Mouse (Mus musculus) heart, embryonic 11.5 days (tissue): ENCODE measurements around the gene Slc10a7. TPM values are rescaled to one million over a fixed set of nuclear protein-coding genes. Genes with fewer than 3 reads are reported as not detected.
"Not testable (repeated sequence)": the region's sequence is repeated elsewhere in the genome, so short reads cannot be mapped to it uniquely, and the experiment has no call there.

Source experiments
- ATAC-seq: fragments of 200-750 bp; cut with Nextera tagmentation; replicated peaks from 2 replicates; pipeline ENCODE4 v1.8.0; 2017; ENCODE audit warnings: moderate library complexity; ENCODE audit not compliant: insufficient number of reproducible peaks, low FRiP score, low TSS enrichment
- H3K27ac ChIP-seq: fragments of 300-500 bp; sonication (generic); 2 replicates; pipeline ENCODE4 v1.5.1; 2014; ENCODE audit warnings: mild to moderate bottlenecking, low read depth, low read length
- H3K27me3 ChIP-seq: fragments of 300-500 bp; sonication (generic); 2 replicates; pipeline ENCODE4 v1.6.1; 2014; ENCODE audit warnings: mild to moderate bottlenecking, low read length, mixed read lengths; ENCODE audit not compliant: control insufficient read depth, insufficient read depth
- H3K36me3 ChIP-seq: fragments of 300-500 bp; sonication (generic); 2 replicates; pipeline ENCODE4 v1.6.1; 2014; ENCODE audit warnings: mild to moderate bottlenecking, low read length, moderate library complexity, mixed read lengths; ENCODE audit not compliant: control insufficient read depth, insufficient read depth
- H3K4me1 ChIP-seq: fragments of 300-500 bp; sonication (generic); 2 replicates; pipeline ENCODE4 v1.6.1; 2014; ENCODE audit warnings: low read length; ENCODE audit not compliant: control insufficient read depth, insufficient read depth
- H3K4me2 ChIP-seq: fragments of 300-500 bp; sonication (generic); 2 replicates; pipeline ENCODE4 v1.6.1; 2014; ENCODE audit warnings: mild to moderate bottlenecking, moderate library complexity
- H3K4me3 ChIP-seq: fragments of 300-500 bp; sonication (generic); 2 replicates; pipeline ENCODE4 v1.5.1; 2014; ENCODE audit warnings: low read depth, low read length
- H3K9ac ChIP-seq: fragments of 300-500 bp; sonication (generic); 2 replicates; pipeline ENCODE4 v1.6.1; 2014; ENCODE audit warnings: mild to moderate bottlenecking, low read depth, low read length, moderate library complexity
- H3K9me3 ChIP-seq: fragments of 300-500 bp; sonication (generic); replicated peaks from 2 replicates; pipeline ENCODE4 v1.6.1; 2016; ENCODE audit warnings: low read length; ENCODE audit not compliant: control insufficient read depth
- WGBS: fragments of 180-500 bp; shearing (Covaris S2); extraction: QIAGEN DNeasy Blood & Tissue Kit; methylation state at CpG from one replicate; pipeline ENCODE4 v1.1.7; 2014; ENCODE audit not compliant: insufficient replicate concordance; 5-methylcytosine and 5-hydroxymethylcytosine counted together
- polyA plus RNA-seq: library from polyadenylated mRNA; unstranded; fragments of >200 nt; fragmentation: Nextera tagmentation; extraction: Ambion mirVana; gene quantifications from 2 replicates; pipeline ENCODE4 v1.2.1, GENCODE M21; 2014

Gene Slc10a7
- polyA plus RNA-seq, 1 experiment from 2014 or later: 8.9 TPM

DNA sequence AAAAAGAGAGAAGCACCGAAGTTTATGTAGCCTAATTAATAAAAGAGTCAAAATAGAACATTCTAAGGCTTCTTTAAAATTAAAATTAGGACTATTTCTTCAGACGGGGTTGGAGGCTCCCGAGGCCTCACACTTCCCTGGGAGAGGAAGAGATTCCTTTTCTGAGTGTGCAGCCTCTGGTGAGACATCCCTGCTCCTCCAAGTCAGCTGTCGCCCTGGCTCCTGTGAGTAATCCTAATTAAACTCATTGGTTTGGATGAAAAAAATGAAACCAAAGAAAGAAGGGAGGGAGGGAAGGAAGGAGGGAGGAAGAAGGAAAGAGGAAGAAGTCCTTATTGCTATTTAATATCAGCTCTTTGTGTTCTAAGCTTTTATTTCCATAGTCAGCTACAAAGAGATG lies 205.7 kb downstream of the Slc10a7 start:
- ATAC-seq: no peak
- 70% methylated on average over 4 of the region's 4 CpGs for WGBS
- H3K9ac ChIP-seq: no peak overlapping the region
- H3K27me3 ChIP-seq: no peaks in the 10 kb centered on the region
- no peak overlapping the region for H3K27ac ChIP-seq
- H3K9me3 ChIP-seq: peaks cover 3% of the 10 kb centered on the region; the same call in 1 of the 2 replicates
- H3K4me3 ChIP-seq: no peak overlapping the region
- no peak overlapping the region for H3K4me2 ChIP-seq
- H3K36me3 ChIP-seq: no peaks in the 10 kb centered on the region
- H3K4me1 ChIP-seq: peaks cover 10% of the 10 kb centered on the region

DNA sequence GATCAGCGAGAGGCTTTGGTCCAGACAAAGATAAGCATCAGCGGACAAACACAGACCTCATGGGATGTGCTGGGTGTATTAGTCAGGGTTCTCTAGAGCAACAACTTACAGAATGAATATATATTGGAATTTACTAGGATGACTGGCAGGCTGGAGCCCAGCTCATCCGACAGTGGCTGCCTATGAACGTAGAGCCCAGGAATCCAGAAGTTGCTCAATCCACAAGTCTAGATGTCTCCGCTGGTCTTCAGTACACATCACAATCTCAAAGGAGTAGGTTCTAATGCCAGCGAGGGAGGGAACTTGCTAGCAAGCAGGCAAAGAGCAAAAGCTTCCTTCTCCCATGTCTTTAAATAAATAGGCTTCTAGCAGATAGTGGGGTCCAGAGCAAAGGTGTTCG lies 207.4 kb downstream of the Slc10a7 start:
- no peak overlapping the region for H3K4me2 ChIP-seq
- WGBS: 84% methylated on average over 7 of the region's 7 CpGs

DNA sequence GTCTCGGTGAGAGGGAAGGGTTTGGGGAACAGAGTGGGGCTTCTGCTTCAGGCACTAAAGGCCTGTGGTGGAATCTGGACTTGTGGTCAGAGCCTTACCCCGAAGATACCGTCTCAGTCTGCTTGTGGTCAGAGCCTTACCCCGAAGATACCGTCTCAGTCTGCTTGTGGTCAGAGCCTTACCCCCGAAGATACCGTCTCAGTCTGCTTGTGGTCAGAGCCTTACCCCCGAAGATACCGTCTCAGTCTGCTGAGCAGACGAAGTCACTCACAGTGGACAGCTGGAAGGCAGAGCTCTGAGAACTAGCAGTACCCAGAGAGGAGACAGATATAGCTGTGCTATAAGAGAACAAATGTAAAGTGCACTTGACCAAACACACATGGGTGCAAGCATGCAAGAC lies 208.0 kb downstream of the Slc10a7 start:
- 72% methylated on average over 10 of the region's 10 CpGs for WGBS
- not testable (repeated sequence) for H3K27ac ChIP-seq, H3K27me3 ChIP-seq, ATAC-seq, H3K36me3 ChIP-seq, H3K9me3 ChIP-seq, H3K4me2 ChIP-seq, H3K4me3 ChIP-seq, H3K9ac ChIP-seq
- H3K4me1 ChIP-seq: peaks cover 32% of the 10 kb centered on the region

More for the DNA sequence above, 207.4 kb downstream of the Slc10a7 start:
- Histone ChIP-seq H3K4me1 (peaks cover 25% of the 10 kb centered on the region), H3K27me3 (no peaks in the 10 kb centered on the region), H3K9ac (no peak overlapping the region), H3K27ac (no peak overlapping the region), H3K36me3 (no peaks in the 10 kb centered on the region), H3K4me3 (no peak overlapping the region), H3K9me3 (peaks cover 3% of the 10 kb centered on the region; the same call in 1 of the 2 replicates)
- ATAC-seq: no peak

DNA sequence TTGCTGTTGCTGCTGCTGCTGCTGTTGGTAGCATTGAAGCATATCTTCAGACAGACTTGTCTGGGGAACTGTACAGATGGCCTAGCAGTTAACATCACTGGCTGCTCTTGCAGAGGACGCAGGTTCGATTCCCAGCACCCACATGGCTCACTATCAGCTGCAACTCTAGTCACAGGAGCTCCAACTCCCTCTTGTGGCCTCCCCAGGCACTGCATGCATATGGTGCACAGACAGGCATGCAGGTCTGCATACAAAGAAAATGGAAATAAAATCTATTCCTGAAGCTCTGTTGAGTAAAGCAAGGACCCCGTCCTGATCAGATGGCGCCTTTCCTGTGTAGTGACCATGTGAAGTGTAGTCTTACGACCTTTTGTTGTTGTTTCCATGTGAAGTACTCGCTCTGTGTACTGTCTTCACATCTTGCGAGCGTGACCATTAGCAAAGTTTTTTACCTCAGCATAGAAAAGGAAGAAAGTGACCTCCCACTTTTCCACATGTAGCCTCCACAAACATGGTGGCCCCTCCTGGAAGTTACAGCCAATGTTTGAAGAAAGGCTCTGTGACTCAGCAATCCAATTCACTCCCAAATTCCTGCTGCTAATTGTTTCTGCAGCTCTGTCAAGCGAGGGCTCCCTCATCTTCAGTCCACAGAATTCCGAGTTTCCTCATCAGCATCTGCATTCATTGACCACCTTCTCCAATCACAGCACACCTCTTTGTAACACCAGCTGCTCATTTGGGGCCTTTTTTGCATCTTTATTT lies 210.3 kb downstream of the Slc10a7 start:
- Histone ChIP-seq H3K9ac (no peak overlapping the region), H3K4me2 (no peak overlapping the region), H3K4me1 (peaks cover 24% of the 10 kb centered on the region), H3K9me3 (peaks cover 3% of the 10 kb centered on the region; the same call in 1 of the 2 replicates), H3K27me3 (no peaks in the 10 kb centered on the region), H3K27ac (0 out of 2 replicates have a peak overlapping the region, but pooled peaks have one; percentile 51), H3K4me3 (no peak overlapping the region), H3K36me3 (no peaks in the 10 kb centered on the region)
- ATAC-seq: no peak
- WGBS: 78% methylated on average over 10 of the region's 10 CpGs

DNA sequence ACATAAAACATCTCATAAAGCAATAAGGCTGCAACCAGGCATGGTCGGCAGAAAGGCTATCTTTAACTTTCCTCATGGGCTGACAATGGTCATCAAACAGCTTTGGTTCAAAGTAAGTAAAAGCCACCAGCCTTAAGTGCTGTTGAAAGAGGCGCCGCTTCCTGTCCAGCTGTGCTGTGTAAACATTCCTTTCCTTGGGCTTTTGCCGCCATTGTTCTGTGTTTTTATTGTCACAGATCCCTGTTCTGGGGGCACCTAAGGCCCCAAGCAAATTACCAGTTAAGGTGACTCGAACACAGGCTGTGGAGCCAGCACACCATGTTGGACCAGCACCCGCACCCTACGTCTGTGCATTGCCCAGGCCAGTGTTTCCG lies 210.9 kb downstream of the Slc10a7 start:
- Histone ChIP-seq H3K9ac (no peak overlapping the region), H3K4me3 (no peak overlapping the region), H3K4me2 (no peak overlapping the region), H3K36me3 (no peaks in the 10 kb centered on the region), H3K4me1 (peaks cover 23% of the 10 kb centered on the region), H3K27me3 (no peaks in the 10 kb centered on the region), H3K27ac (peak overlapping the region; percentile 58), H3K9me3 (peaks cover 3% of the 10 kb centered on the region; the same call in 1 of the 2 replicates)
- ATAC-seq: no peak
- WGBS: 55% methylated on average over 8 of the region's 8 CpGs

DNA sequence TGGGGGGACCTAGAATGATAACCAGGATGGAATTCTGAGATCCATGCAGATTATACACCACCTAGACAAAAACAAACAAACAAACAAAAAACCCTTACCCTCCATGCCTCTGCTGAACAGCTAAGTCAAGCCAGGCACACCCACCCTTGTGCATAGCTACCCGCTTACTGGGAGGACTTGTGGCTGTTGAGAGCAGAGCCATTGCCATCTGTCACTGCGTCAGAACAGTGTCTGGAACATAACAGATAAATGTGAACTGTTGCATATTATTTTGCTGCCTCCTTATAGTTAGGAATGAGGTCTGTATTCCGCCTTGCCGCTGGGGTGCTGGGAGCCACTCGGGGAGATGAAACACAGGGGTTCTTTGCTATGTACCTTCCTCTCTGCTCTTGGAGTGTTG lies 212.4 kb downstream of the Slc10a7 start:
- Histone ChIP-seq H3K9me3 (peaks cover 3% of the 10 kb centered on the region; the same call in 1 of the 2 replicates), H3K4me1 (peaks cover 23% of the 10 kb centered on the region), H3K27me3 (no peaks in the 10 kb centered on the region), H3K36me3 (no peaks in the 10 kb centered on the region), H3K9ac (no peak overlapping the region), H3K4me2 (no peak overlapping the region), H3K4me3 (no peak overlapping the region), H3K27ac (peak overlapping the region; percentile 58)
- WGBS: 64% methylated on average over 5 of the region's 5 CpGs
- ATAC-seq: 0 out of 2 replicates have a peak, but pooled peaks have one; percentile 9

DNA sequence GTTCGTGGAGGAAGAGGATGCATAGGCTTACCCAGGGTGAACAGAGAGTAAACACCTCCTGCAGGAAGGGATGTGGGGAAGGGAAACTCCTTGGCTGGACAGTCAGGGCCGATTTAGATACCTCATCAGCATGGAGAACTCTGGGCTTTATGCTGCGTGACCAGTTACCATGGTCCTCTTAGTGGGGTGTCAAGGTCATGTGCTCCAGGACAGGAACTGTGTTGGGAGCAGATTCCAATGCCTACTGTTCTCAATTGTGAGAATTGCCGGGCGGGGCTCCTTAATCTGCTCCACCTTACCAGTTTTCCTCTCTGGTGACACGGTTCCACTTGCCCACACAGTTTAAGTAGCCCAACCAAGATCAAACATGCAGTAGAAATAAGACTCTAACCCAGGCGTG lies 213.1 kb downstream of the Slc10a7 start:
- no peak overlapping the region for H3K4me2 ChIP-seq
- WGBS: 83% methylated on average over 7 of the region's 7 CpGs
- peaks cover 23% of the 10 kb centered on the region for H3K4me1 ChIP-seq
- H3K4me3 ChIP-seq: no peak overlapping the region
- H3K27me3 ChIP-seq: no peaks in the 10 kb centered on the region
- no peak overlapping the region for H3K9ac ChIP-seq
- H3K27ac ChIP-seq: 0 out of 2 replicates have a peak overlapping the region, but pooled peaks have one; percentile 58
- no peaks in the 10 kb centered on the region for H3K36me3 ChIP-seq
- H3K9me3 ChIP-seq: peaks cover 3% of the 10 kb centered on the region; the same call in 1 of the 2 replicates
- no peak for ATAC-seq

DNA sequence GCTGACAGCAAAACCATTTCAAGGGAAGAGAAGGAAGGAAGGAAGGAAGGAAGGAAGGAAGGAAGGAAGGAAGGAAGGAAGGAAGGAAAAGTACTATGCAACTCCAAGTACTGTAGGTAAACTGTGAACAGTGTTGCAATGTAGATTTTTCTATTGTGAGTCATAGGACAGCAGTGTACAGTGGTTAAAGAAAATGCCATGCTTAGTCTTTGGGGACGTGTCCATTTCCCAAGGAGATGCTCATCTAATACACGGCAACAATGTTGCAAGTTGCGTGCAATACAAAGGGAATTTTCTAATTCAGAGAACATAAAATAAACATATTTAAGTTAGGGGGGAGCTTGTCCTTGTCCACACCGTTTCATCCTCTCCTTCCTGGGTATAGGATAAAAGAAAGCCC lies 215.7 kb downstream of the Slc10a7 start:
- Histone ChIP-seq H3K27ac (no peak overlapping the region), H3K4me2 (no peak overlapping the region), H3K4me1 (peaks cover 23% of the 10 kb centered on the region), H3K36me3 (no peaks in the 10 kb centered on the region), H3K9ac (no peak overlapping the region), H3K27me3 (no peaks in the 10 kb centered on the region), H3K9me3 (no peaks in the 10 kb centered on the region), H3K4me3 (no peak overlapping the region)
- WGBS: 90% methylated on average over 4 of the region's 4 CpGs
- no peak for ATAC-seq

DNA sequence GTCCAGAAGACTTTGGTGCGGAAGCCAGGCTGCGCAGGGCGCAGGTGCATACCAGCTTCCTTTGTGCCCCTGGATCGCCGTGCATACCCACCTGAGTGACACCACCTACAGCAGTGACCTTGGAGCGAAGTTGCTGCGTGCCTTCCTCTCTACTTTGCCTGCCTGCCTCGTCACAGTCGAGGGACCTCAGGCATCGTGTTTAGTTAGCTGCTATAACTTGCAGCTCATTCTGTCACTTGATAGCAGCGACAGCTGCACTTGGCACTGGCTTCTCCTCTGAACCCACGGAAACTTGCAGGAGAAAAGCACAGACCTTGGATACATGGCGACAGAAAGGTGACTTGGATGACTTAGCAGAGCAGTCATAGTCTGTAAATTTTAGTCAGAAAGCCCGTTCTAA lies 219.1 kb downstream of the Slc10a7 start:
- ATAC-seq: no peak
- 74% methylated on average over 14 of the region's 14 CpGs for WGBS

More for the DNA sequence above, 219.1 kb downstream of the Slc10a7 start:
- H3K4me3 ChIP-seq: no peak overlapping the region
- no peaks in the 10 kb centered on the region for H3K4me1 ChIP-seq
- H3K27ac ChIP-seq: no peak overlapping the region
- no peak overlapping the region for H3K9ac ChIP-seq
- H3K27me3 ChIP-seq: no peaks in the 10 kb centered on the region
- H3K36me3 ChIP-seq: 0 out of 2 replicates have a peak, but pooled peaks cover 3% of the 10 kb centered on the region
- no peaks in the 10 kb centered on the region for H3K9me3 ChIP-seq
- no peak overlapping the region for H3K4me2 ChIP-seq
